Mouse (Mus musculus): ENCODE results near the gene Spef1. TPM values are rescaled to one million over a fixed set of nuclear protein-coding genes. Genes with fewer than 3 reads are reported as not detected.

Spef1 gene
- total and polyA plus RNA-seq, 2 experiments from 2014 or later = 10.2 to 19.3 TPM

DNA sequence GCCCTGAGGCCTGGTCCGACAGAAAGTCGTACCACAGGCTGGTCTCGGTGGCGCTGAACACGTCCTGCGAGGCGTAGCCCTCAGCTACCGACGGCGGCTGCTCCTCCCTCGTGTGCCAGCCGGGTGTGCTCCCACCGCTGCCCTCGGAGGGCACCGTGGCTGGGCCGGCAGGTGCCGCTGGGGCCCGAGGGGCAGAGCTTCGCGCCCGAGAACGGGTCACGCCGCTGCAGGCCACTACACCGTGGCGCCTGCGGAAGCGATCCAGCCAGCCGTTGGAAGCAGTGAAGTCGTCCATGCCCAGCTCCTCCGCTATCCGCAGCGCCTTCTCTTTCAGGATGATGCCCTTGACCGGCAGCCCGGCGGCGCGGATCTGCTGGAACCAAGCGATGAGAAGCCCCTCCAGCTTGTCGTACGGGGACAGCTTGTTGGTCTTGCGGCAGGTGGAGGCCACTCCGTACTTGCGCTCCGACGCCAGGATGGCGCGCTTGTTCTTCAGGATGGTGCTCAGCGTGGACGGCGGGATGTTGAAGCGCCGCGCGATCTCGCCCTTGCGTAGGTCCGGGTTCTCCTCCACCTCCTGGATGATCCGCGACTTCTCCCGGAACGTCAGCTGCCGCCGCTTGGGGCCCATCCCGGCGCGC is 7.7 kb downstream of the Spef1 start:
- Histone ChIP-seq H3K4me2 (ENCODE audit: low read depth, low read length, poor library complexity, severe bottlenecking) (peak overlapping the region; percentile 96), H3K9ac (replicated peaks; ENCODE audit: low read length, poor library complexity, severe bottlenecking) (peak overlapping the region; percentile 78), H3K4me1 (ENCODE audit: insufficient read depth, low read length) (peaks cover 31% of the 10 kb centered on the region), H3K9me3 (ENCODE audit: low read length) (no peaks in the 10 kb centered on the region), H3K27ac (ENCODE audit: low read depth, low read length) (peak overlapping the region; percentile 97), H3K36me3 (ENCODE audit: insufficient read depth, low read length) (no peaks in the 10 kb centered on the region), H3K4me3 (ENCODE audit: low read depth, low read length) (peak overlapping the region; percentile 55), H3K27me3 (ENCODE audit: insufficient read depth, low read length) (no peaks in the 10 kb centered on the region)
- no peak for TF ChIP-seq CTCF (IDR thresholded peaks at IDR 0.05)
- ATAC-seq (ENCODE audit: low FRiP score) (peak; percentile 82), DNase-seq (ENCODE audit: low spot score) (peak; percentile 80)
- under 1% methylated on average over 57 of the region's 67 CpGs for WGBS

DNA sequence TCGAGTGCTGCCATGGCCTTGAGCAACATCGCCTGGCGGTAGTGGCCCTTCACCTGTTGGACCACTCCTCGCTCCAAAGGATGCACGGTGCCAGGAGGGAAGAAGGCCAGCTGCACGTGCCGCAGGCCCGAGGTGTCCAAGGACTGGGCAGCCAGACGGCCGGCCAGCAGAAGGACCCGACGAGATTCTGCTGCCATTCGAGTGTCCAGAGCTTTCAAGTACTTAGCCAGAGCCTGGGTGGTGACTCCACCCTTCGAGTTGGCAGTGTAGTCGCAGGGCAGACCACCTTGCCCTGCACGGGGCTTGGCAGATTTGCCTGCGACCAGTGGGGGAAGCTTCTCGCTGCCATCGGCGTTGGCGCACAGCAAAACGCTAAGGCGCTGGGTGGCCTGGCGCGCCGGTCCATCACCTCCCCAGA is 8.2 kb downstream of the Spef1 start:
- 14% methylated on average over 26 of the region's 26 CpGs for WGBS
- peak overlapping the region; percentile 78 for H3K9ac ChIP-seq (replicated peaks; ENCODE audit: low read length, poor library complexity, severe bottlenecking)
- H3K4me1 ChIP-seq (ENCODE audit: insufficient read depth, low read length) = peaks cover 33% of the 10 kb centered on the region
- TF ChIP-seq CTCF (IDR thresholded peaks at IDR 0.05) = no peak
- ATAC-seq (ENCODE audit: low FRiP score) = peak; percentile 0
- peak overlapping the region; percentile 97 for H3K27ac ChIP-seq (ENCODE audit: low read depth, low read length)
- H3K4me2 ChIP-seq (ENCODE audit: low read depth, low read length, poor library complexity, severe bottlenecking) = peak overlapping the region; percentile 96
- peak overlapping the region; percentile 55 for H3K4me3 ChIP-seq (ENCODE audit: low read depth, low read length)
- no peaks in the 10 kb centered on the region for H3K27me3 ChIP-seq (ENCODE audit: insufficient read depth, low read length)
- H3K9me3 ChIP-seq (ENCODE audit: low read length) = no peaks in the 10 kb centered on the region
- peak; percentile 19 for DNase-seq (ENCODE audit: low spot score)
- H3K36me3 ChIP-seq (ENCODE audit: insufficient read depth, low read length) = no peaks in the 10 kb centered on the region

GRCm38 (mm10) chr2:131177932-131178331 is 9.2 kb downstream of the Spef1 start:
- no peak for ATAC-seq (ENCODE audit: low FRiP score)
- peak overlapping the region; percentile 24; the same call in 1 of the 2 replicates for H3K9ac ChIP-seq (replicated peaks; ENCODE audit: low read length, poor library complexity, severe bottlenecking)
- no peaks in the 10 kb centered on the region for H3K27me3 ChIP-seq (ENCODE audit: insufficient read depth, low read length)
- peak overlapping the region; percentile 96 for H3K4me2 ChIP-seq (ENCODE audit: low read depth, low read length, poor library complexity, severe bottlenecking)
- no peak overlapping the region for H3K27ac ChIP-seq (ENCODE audit: low read depth, low read length)
- H3K9me3 ChIP-seq (ENCODE audit: low read length) = no peaks in the 10 kb centered on the region
- no peak for TF ChIP-seq CTCF (IDR thresholded peaks at IDR 0.05)
- 70% methylated on average over 9 of the region's 9 CpGs for WGBS
- peak overlapping the region; percentile 55 for H3K4me3 ChIP-seq (ENCODE audit: low read depth, low read length)
- no peaks in the 10 kb centered on the region for H3K36me3 ChIP-seq (ENCODE audit: insufficient read depth, low read length)
- peaks cover 34% of the 10 kb centered on the region for H3K4me1 ChIP-seq (ENCODE audit: insufficient read depth, low read length)
- no peak for DNase-seq (ENCODE audit: low spot score)

GRCm38 (mm10) chr2:131176491-131176890 is 10.6 kb downstream of the Spef1 start:
- WGBS = 67% methylated on average over 5 of the region's 5 CpGs
- peaks cover 34% of the 10 kb centered on the region for H3K4me1 ChIP-seq (ENCODE audit: insufficient read depth, low read length)

DNA sequence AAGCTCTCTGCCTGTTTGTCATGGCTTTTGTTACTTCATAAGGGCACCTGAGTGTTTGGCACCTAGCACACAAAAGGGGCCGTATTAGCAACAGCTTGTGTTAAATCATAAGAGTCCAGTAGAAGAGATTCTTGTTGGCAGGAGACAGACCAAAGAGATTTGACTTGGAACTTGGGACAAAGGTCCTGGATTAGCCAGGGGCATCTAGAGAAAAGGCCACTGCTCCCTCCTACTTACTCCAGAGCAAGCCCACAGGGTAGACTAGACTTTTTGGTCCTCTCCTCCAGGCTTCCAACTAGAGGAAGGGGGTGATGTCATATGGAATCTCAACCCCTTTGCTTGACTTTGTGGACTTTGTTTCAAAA is 11.2 kb downstream of the Spef1 start:
- H3K4me3 ChIP-seq (ENCODE audit: low read depth, low read length) = no peak overlapping the region
- no peaks in the 10 kb centered on the region for H3K9me3 ChIP-seq (ENCODE audit: low read length)
- 86% methylated on average over 1 of the region's 1 CpGs for WGBS
- H3K36me3 ChIP-seq (ENCODE audit: insufficient read depth, low read length) = no peaks in the 10 kb centered on the region; the same call in 1 of the 2 replicates
- no peak for DNase-seq (ENCODE audit: low spot score)
- H3K27me3 ChIP-seq (ENCODE audit: insufficient read depth, low read length) = peaks cover 11% of the 10 kb centered on the region
- H3K4me1 ChIP-seq (ENCODE audit: insufficient read depth, low read length) = peaks cover 34% of the 10 kb centered on the region
- no peak overlapping the region for H3K9ac ChIP-seq (replicated peaks; ENCODE audit: low read length, poor library complexity, severe bottlenecking)
- no peak for ATAC-seq (ENCODE audit: low FRiP score)
- no peak overlapping the region for H3K4me2 ChIP-seq (ENCODE audit: low read depth, low read length, poor library complexity, severe bottlenecking)
- H3K27ac ChIP-seq (ENCODE audit: low read depth, low read length) = no peak overlapping the region
- no peak for TF ChIP-seq CTCF (IDR thresholded peaks at IDR 0.05)

More at GRCm38 (mm10) chr2:131176491-131176890, 10.6 kb downstream of the Spef1 start:
- Histone ChIP-seq H3K9ac (replicated peaks; ENCODE audit: low read length, poor library complexity, severe bottlenecking) (no peak overlapping the region), H3K27ac (ENCODE audit: low read depth, low read length) (no peak overlapping the region), H3K36me3 (ENCODE audit: insufficient read depth, low read length) (no peaks in the 10 kb centered on the region; the same call in 1 of the 2 replicates), H3K4me2 (ENCODE audit: low read depth, low read length, poor library complexity, severe bottlenecking) (no peak overlapping the region), H3K27me3 (ENCODE audit: insufficient read depth, low read length) (peaks cover 11% of the 10 kb centered on the region), H3K9me3 (ENCODE audit: low read length) (no peaks in the 10 kb centered on the region), H3K4me3 (ENCODE audit: low read depth, low read length) (no peak overlapping the region)
- DNase-seq (ENCODE audit: low spot score) (no peak), ATAC-seq (ENCODE audit: low FRiP score) (no peak)
- TF ChIP-seq CTCF (IDR thresholded peaks at IDR 0.05) = no peak

DNA sequence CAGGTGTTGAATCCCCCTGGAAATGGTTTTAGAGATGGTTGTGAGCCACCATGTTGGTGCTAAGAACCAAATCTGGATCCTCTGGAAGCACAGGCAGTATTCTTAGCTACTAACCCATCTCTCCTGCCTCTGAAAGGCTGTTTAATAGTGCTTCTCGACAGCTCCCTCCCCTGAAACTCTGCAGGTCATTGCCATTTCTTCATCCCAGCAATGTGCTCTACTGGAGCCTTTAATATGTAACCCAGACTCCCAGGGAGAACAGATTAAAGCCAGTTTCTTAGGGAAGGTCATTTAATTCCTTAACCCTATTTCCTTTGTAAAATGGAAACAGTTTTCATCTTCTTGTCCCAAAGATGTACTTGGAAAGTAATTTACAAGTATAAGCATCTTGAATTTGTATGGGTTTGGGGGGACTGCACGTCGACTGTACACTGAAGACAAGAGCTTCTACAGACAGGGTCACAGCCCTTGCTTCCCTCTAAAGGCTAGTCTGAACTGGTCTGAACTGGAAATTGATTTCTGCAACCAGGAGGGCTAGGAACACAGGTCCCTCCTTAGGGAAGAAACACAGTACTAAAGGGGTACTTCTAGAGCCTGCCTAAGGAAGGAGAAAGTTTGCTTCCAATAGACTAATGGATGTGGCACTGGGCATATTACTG is 11.7 kb downstream of the Spef1 start:
- H3K4me3 ChIP-seq (ENCODE audit: low read depth, low read length) = no peak overlapping the region
- no peak overlapping the region for H3K4me2 ChIP-seq (ENCODE audit: low read depth, low read length, poor library complexity, severe bottlenecking)
- no peaks in the 10 kb centered on the region; the same call in 1 of the 2 replicates for H3K36me3 ChIP-seq (ENCODE audit: insufficient read depth, low read length)
- no peaks in the 10 kb centered on the region for H3K9me3 ChIP-seq (ENCODE audit: low read length)
- no peak for TF ChIP-seq CTCF (IDR thresholded peaks at IDR 0.05)
- WGBS = 59% methylated on average over 3 of the region's 3 CpGs
- H3K27ac ChIP-seq (ENCODE audit: low read depth, low read length) = no peak overlapping the region
- no peak for ATAC-seq (ENCODE audit: low FRiP score)
- no peak overlapping the region for H3K9ac ChIP-seq (replicated peaks; ENCODE audit: low read length, poor library complexity, severe bottlenecking)
- DNase-seq (ENCODE audit: low spot score) = no peak
- H3K27me3 ChIP-seq (ENCODE audit: insufficient read depth, low read length) = peaks cover 11% of the 10 kb centered on the region
- peaks cover 34% of the 10 kb centered on the region for H3K4me1 ChIP-seq (ENCODE audit: insufficient read depth, low read length)
